Mouse (Mus musculus) testis, adult 2 months (tissue): ENCODE measurements around the gene Tbc1d9.

Experiments used
- CTCF ChIP-seq: fragments of 200-500 bp; IDR thresholded peaks from 2 replicates; pipeline ENCODE4 v1.5.1; 2012; ENCODE audit warnings: low read depth, mild to moderate bottlenecking, inconsistent platforms, low read length, moderate library complexity; ENCODE audit not compliant: control insufficient read depth, insufficient read depth, insufficient replicate concordance
- POLR2A ChIP-seq: fragments of 200-500 bp; IDR thresholded peaks from 2 replicates; pipeline ENCODE4 v1.6.1; 2012; ENCODE audit warnings: low read depth, mild to moderate bottlenecking, inconsistent platforms, low read length, moderate library complexity; ENCODE audit not compliant: control insufficient read depth

DNA sequence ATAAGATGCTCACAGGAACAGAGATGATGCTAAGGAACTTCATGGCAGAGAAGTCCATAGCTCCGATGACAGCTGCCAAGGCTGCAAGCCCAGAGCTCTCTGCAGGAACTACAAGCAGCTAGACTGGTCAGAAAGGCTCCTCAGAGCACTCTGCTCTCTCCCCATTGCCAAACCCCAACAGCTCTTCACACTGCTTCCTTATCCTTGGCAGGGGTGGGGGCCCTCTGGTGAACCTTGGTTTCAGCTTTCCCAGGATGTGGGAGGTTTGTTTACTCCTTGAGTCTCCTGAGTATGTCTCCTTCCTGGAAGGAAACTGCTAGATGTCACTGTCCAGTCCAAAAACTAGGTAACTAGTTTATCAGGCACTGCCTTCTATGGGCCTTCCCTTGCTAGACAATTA lies 25.1 kb upstream of the Tbc1d9 start:
- no peak for TF ChIP-seq POLR2A
- no peak for TF ChIP-seq CTCF
